Mouse (Mus musculus): Measurements from ENCODE around the gene Zbtb7b. TPM values are rescaled to one million over a fixed set of nuclear protein-coding genes. Genes with fewer than 3 reads are reported as not detected.

Zbtb7b gene
- polyA plus RNA-seq, 1 experiment, result 46.9 TPM

DNA sequence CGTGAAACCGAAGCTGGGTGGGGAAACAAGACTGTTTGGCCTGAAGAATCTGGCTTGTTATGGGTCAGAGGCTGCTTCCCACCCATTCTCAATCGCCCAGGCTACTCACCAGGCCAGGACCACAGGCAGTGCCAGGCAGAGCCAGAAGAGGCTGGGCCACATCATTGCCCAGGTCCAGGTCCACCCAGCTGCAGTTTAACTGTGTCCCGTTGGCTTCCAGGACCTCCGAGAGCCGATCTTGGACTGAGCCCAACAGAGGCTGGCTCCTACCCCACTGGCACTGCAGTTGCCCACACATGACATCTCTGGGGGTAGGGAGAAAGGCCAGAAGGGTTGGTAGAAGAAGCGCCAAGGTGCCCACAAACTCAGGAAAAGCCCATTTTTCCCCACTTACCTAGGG, 51.3 kb downstream of the Zbtb7b start:
- Histone ChIP-seq H3K27ac (ENCODE audit: insufficient read depth, low read length) (no peak overlapping the region), H3K4me3 (ENCODE audit: insufficient read depth, low read length) (no peak overlapping the region), H3K4me1 (ENCODE audit: control insufficient read depth, insufficient read depth, low read length) (peaks cover 3% of the 10 kb centered on the region)
- TF ChIP-seq CTCF (IDR thresholded peaks at IDR 0.05; ENCODE audit: borderline replicate concordance, insufficient read depth, low read length) (no peak), POLR2A (IDR thresholded peaks at IDR 0.05; ENCODE audit: low read depth, low read length) (no peak)

- H3K4me1 ChIP-seq (ENCODE audit: control insufficient read depth, insufficient read depth, low read length), result 0 out of 2 replicates have a peak, but pooled peaks cover under 1% of the 10 kb centered on the region
- H3K4me3 ChIP-seq (ENCODE audit: insufficient read depth, low read length), result no peak overlapping the region
- H3K27ac ChIP-seq (ENCODE audit: insufficient read depth, low read length), result no peak overlapping the region
- TF ChIP-seq CTCF (IDR thresholded peaks at IDR 0.05; ENCODE audit: borderline replicate concordance, insufficient read depth, low read length) (no peak), POLR2A (IDR thresholded peaks at IDR 0.05; ENCODE audit: low read depth, low read length) (no peak)
Observed at GRCm38 (mm10) chr3:89341794-89342193, 52.8 kb downstream of the Zbtb7b start.

GRCm38 (mm10) chr3:89340465-89340864, 54.1 kb downstream of the Zbtb7b start:
- H3K27ac ChIP-seq (ENCODE audit: insufficient read depth, low read length), result no peak overlapping the region
- H3K4me3 ChIP-seq (ENCODE audit: insufficient read depth, low read length), result no peak overlapping the region
- TF ChIP-seq CTCF (IDR thresholded peaks at IDR 0.05; ENCODE audit: borderline replicate concordance, insufficient read depth, low read length), result peak; percentile 73; the same call in 1 of the 2 replicates
- TF ChIP-seq POLR2A (IDR thresholded peaks at IDR 0.05; ENCODE audit: low read depth, low read length), result no peak
- H3K4me1 ChIP-seq (ENCODE audit: control insufficient read depth, insufficient read depth, low read length), result 0 out of 2 replicates have a peak, but pooled peaks cover 5% of the 10 kb centered on the region

DNA sequence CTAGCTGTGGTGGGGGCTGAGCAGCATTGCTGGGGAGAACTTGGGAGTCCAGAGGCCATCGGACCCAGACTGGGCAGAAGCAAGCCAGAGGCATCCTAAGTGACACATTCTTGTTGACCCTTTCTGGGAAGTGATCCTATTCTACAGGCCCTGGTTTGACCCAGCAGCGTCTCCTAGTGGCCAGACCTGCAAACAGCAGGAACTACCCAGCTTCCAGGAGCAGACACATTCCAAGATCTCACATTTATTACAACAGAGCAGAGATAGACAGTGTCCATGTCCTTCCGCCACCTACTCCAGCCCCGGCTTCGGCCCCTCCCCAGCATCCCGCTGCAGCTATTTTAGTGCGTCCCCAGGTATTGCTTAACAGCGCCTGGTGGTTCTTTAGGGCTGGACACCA, 55.2 kb downstream of the Zbtb7b start:
- H3K4me1 ChIP-seq (ENCODE audit: control insufficient read depth, insufficient read depth, low read length), result 0 out of 2 replicates have a peak, but pooled peaks cover 5% of the 10 kb centered on the region
- H3K27ac ChIP-seq (ENCODE audit: insufficient read depth, low read length), result no peak overlapping the region
- TF ChIP-seq CTCF (IDR thresholded peaks at IDR 0.05; ENCODE audit: borderline replicate concordance, insufficient read depth, low read length), result peak; percentile 69; the same call in 1 of the 2 replicates
- TF ChIP-seq POLR2A (IDR thresholded peaks at IDR 0.05; ENCODE audit: low read depth, low read length), result no peak
- H3K4me3 ChIP-seq (ENCODE audit: insufficient read depth, low read length), result no peak overlapping the region

DNA sequence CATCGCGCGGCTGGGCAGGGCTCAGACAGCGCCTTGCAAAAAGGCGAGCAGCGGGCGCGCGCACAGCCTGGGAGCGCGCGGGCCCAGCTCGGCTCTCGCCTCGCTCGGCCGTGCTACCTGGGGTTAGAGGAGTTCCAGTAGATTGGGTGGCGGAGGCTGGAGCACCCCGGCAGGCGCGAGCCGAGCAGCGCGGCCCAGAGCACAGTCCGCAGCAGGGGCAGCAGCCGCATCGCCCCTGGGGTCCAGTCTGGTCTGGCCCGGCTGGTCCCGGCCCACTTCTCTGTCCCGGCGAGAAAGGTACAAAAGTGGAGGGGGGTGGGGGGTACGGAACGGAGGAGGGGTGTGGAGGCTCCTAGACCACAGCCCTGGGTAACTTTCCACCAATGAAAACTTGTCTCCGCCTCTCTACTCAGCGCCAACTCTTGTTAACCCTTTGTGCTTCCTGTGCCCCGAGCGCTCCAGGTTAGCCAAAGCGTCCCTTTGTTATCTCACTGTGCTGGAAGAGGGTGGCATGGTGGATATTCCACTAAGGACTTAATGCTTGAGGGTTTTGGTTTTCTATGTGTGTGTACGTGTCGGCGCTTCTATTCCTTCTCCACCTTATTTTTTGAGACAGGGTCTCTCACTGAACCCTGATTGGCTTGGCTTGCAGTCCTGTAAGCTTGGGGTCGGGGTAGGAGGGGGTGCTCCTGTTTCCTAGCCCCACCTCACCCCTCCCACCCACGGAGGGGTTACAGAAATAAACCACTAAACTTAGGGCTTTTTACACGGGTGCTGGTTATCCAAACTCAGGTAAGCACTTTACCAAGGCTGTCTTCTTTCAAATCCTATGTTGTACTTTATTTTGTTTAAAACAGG, 56.6 kb downstream of the Zbtb7b start, which contains the start of gene Efna4:
TSS of gene Efna4 (minus strand) at position 308 of the 858 bp plus-strand sequence.
- TF ChIP-seq POLR2A (IDR thresholded peaks at IDR 0.05; ENCODE audit: low read depth, low read length) (peak; percentile 69), CTCF (IDR thresholded peaks at IDR 0.05; ENCODE audit: borderline replicate concordance, insufficient read depth, low read length) (no peak)
- Histone ChIP-seq H3K4me3 (ENCODE audit: insufficient read depth, low read length) (peak within 1 kb of the TSS; percentile 90), H3K27ac (ENCODE audit: insufficient read depth, low read length) (peak within 1 kb of the TSS; percentile 42), H3K4me1 (ENCODE audit: control insufficient read depth, insufficient read depth, low read length) (0 out of 2 replicates have a peak, but pooled peaks cover 5% of the 10 kb centered on the region)

DNA sequence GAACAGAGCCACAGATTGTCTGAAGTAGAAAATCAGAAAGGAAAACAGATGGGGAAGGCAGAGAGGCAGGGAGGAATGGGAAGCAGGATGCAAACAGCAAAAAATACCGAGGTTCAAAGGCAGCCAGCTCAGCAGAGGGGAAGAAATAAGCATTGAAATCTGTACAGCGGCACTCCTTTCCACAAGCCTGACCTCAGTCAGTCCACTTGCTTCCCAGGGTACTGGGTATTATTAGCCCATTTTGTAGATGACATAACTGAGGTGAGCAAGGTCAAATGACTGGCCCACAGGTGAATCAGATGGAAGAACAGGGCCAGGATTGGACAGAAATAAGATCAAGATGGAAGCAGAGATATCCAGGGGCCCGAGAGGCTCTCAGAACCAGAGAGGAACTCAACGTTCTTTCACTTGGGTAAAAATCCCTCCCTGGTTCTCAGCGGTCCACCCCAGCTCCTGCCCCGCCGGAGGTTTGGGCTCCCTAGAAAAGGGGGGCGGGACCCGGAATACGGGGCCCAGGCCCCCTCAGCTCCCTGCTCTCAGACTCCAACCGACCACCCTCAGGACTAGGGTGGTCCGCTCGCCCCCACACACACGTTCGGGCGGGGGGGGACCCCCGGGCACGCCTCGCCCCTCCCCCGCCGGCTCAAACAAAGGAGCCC, 57.4 kb downstream of the Zbtb7b start:
- no peak for TF ChIP-seq CTCF (IDR thresholded peaks at IDR 0.05; ENCODE audit: borderline replicate concordance, insufficient read depth, low read length)
- TF ChIP-seq POLR2A (IDR thresholded peaks at IDR 0.05; ENCODE audit: low read depth, low read length), result no peak
- peak overlapping the region; percentile 90 for H3K4me3 ChIP-seq (ENCODE audit: insufficient read depth, low read length)
- peak overlapping the region; percentile 42 for H3K27ac ChIP-seq (ENCODE audit: insufficient read depth, low read length)
- 0 out of 2 replicates have a peak, but pooled peaks cover 5% of the 10 kb centered on the region for H3K4me1 ChIP-seq (ENCODE audit: control insufficient read depth, insufficient read depth, low read length)

DNA sequence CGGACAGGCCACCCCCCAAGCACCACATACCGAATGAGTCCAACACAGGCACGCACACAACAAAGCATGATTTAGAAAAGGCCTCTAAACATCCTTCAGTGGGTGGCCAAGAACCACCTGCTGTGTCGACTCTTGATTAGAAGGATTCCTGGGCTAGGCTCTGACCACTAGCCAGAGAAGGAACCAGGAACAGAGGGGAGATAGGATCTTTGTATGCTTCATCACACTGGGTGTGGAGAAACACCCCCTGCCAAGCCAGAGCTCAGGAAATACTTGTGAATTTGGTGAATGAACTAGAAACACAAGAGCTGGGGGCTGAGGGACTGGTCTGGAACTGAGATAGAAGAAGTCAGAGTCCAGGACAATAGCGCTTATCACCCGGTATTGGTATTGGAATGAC, 58.0 kb downstream of the Zbtb7b start:
- TF ChIP-seq CTCF (IDR thresholded peaks at IDR 0.05; ENCODE audit: borderline replicate concordance, insufficient read depth, low read length), result no peak
- no peak for TF ChIP-seq POLR2A (IDR thresholded peaks at IDR 0.05; ENCODE audit: low read depth, low read length)
- no peak overlapping the region for H3K27ac ChIP-seq (ENCODE audit: insufficient read depth, low read length)
- H3K4me1 ChIP-seq (ENCODE audit: control insufficient read depth, insufficient read depth, low read length), result 0 out of 2 replicates have a peak, but pooled peaks cover 5% of the 10 kb centered on the region
- peak overlapping the region; percentile 90 for H3K4me3 ChIP-seq (ENCODE audit: insufficient read depth, low read length)

GRCm38 (mm10) chr3:89333053-89333452, 61.5 kb downstream of the Zbtb7b start:
- no peak for TF ChIP-seq POLR2A (IDR thresholded peaks at IDR 0.05; ENCODE audit: low read depth, low read length)
- TF ChIP-seq CTCF (IDR thresholded peaks at IDR 0.05; ENCODE audit: borderline replicate concordance, insufficient read depth, low read length), result no peak
- Histone ChIP-seq H3K4me3 (ENCODE audit: insufficient read depth, low read length) (no peak overlapping the region), H3K27ac (ENCODE audit: insufficient read depth, low read length) (no peak overlapping the region), H3K4me1 (ENCODE audit: control insufficient read depth, insufficient read depth, low read length) (0 out of 2 replicates have a peak, but pooled peaks cover 5% of the 10 kb centered on the region)

DNA sequence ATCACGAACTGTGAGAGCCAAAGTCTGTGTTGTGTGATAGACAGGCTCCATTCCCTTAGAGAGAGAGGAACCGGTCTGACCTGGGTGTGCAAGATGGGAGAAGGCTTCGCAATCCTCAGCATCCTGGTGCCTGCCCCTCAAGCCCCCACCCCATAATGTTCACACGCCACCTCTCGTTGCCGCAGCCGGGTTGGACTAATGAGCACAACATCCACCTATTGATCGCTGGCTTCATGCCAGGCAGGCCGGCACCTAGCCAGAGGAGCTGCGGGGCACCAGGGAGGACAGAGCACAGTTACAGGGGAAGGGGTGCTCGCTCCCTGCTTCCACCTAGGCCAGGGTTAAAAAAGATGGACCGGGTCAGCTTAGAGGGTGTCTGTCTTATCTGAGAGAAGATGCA, 62.1 kb downstream of the Zbtb7b start:
- Histone ChIP-seq H3K4me3 (ENCODE audit: insufficient read depth, low read length) (no peak overlapping the region), H3K27ac (ENCODE audit: insufficient read depth, low read length) (no peak overlapping the region), H3K4me1 (ENCODE audit: control insufficient read depth, insufficient read depth, low read length) (0 out of 2 replicates have a peak, but pooled peaks cover 5% of the 10 kb centered on the region)
- TF ChIP-seq CTCF (IDR thresholded peaks at IDR 0.05; ENCODE audit: borderline replicate concordance, insufficient read depth, low read length) (no peak), POLR2A (IDR thresholded peaks at IDR 0.05; ENCODE audit: low read depth, low read length) (no peak)

Data from embryonic fibroblast, embryonic 13.5 days (primary cell).